Mouse (Mus musculus): ENCODE measurements around the gene Znhit6.

Znhit6 gene

GRCm38 (mm10) chr3:145605437-145606123 is 29.6 kb downstream of the Znhit6 start:
- DNase-seq (ENCODE audit: low spot score in 2 of 2) = no peak

GRCm38 (mm10) chr3:145608320-145608719 is 32.3 kb downstream of the Znhit6 start:
- no peak for DNase-seq (ENCODE audit: low spot score in 2 of 2)

- no peak for DNase-seq (ENCODE audit: low spot score in 2 of 2)
Measured at GRCm38 (mm10) chr3:145612662-145613061, 36.7 kb downstream of the Znhit6 start.

- DNase-seq (ENCODE audit: low spot score in 2 of 2) = no peak
Measured at GRCm38 (mm10) chr3:145613234-145613633, 37.2 kb downstream of the Znhit6 start.

- no peak for DNase-seq (ENCODE audit: low spot score in 2 of 2)
Measured at GRCm38 (mm10) chr3:145614362-145615115, 38.5 kb downstream of the Znhit6 start.

GRCm38 (mm10) chr3:145618299-145618698 is 42.3 kb downstream of the Znhit6 start:
- no peak for DNase-seq (ENCODE audit: low spot score in 2 of 2)

- no peak for DNase-seq (ENCODE audit: low spot score in 2 of 2)
Measured at GRCm38 (mm10) chr3:145619621-145620365, 43.8 kb downstream of the Znhit6 start.

- DNase-seq (ENCODE audit: low spot score in 2 of 2) = no peak
Measured at GRCm38 (mm10) chr3:145621209-145621608, 45.2 kb downstream of the Znhit6 start.

- DNase-seq (ENCODE audit: low spot score in 2 of 2) = no peak
Measured at GRCm38 (mm10) chr3:145623047-145623446, 47.0 kb downstream of the Znhit6 start.

- DNase-seq (ENCODE audit: low spot score in 2 of 2) = no peak
Measured at GRCm38 (mm10) chr3:145624786-145625185, 48.8 kb downstream of the Znhit6 start.

GRCm38 (mm10) chr3:145625546-145625945 is 49.5 kb downstream of the Znhit6 start:
- DNase-seq (ENCODE audit: low spot score in 2 of 2) = no peak

GRCm38 (mm10) chr3:145626063-145626462 is 50.1 kb downstream of the Znhit6 start:
- DNase-seq (ENCODE audit: low spot score in 2 of 2) = no peak

GRCm38 (mm10) chr3:145627830-145628229 is 51.8 kb downstream of the Znhit6 start:
- no peak for DNase-seq (ENCODE audit: low spot score in 2 of 2)

GRCm38 (mm10) chr3:145628643-145629042 is 52.6 kb downstream of the Znhit6 start:
- no peak for DNase-seq (ENCODE audit: low spot score in 2 of 2)

- no peak for DNase-seq (ENCODE audit: low spot score in 2 of 2)
Measured at GRCm38 (mm10) chr3:145632888-145633287, 56.9 kb downstream of the Znhit6 start.

- no peak for DNase-seq (ENCODE audit: low spot score in 2 of 2)
Measured at GRCm38 (mm10) chr3:145634002-145634710, 58.2 kb downstream of the Znhit6 start.

- no peak for DNase-seq (ENCODE audit: low spot score in 2 of 2)
Measured at GRCm38 (mm10) chr3:145640170-145640569, 64.2 kb downstream of the Znhit6 start.

GRCm38 (mm10) chr3:145640583-145640982 is 64.6 kb downstream of the Znhit6 start:
- no peak for DNase-seq (ENCODE audit: low spot score in 2 of 2)

- no peak for DNase-seq (ENCODE audit: low spot score in 2 of 2)
Measured at GRCm38 (mm10) chr3:145641036-145641685, 65.2 kb downstream of the Znhit6 start.

GRCm38 (mm10) chr3:145641878-145642277 is 65.9 kb downstream of the Znhit6 start:
- DNase-seq (ENCODE audit: low spot score in 2 of 2) = no peak

GRCm38 (mm10) chr3:145642861-145643260 is 66.9 kb downstream of the Znhit6 start:
- no peak for DNase-seq (ENCODE audit: low spot score in 2 of 2)

Measured in right cerebral cortex, adult 2 months (tissue).